Mouse (Mus musculus) G1E (cell line): Measurements from ENCODE around the gene Pdzd7.

Experiments
- CTCF ChIP-seq: IDR thresholded peaks from 2 replicates; pipeline ENCODE4 v1.5.1; 2012; ENCODE audit warnings: low read depth, low read length, inconsistent platforms, mixed read lengths
- GATA1 ChIP-seq: IDR thresholded peaks from 2 replicates; pipeline ENCODE4 v1.6.1; 2012; ENCODE audit warnings: borderline replicate concordance, low read length, inconsistent platforms, mixed read lengths
- TAL1 ChIP-seq: conservative IDR thresholded peaks from 2 replicates; pipeline ENCODE4 v1.6.1; 2012; ENCODE audit warnings: low read depth, low read length, inconsistent platforms, mixed read lengths

GRCm38 (mm10) chr19:45020348-45020747 lies 25.2 kb downstream of the Pdzd7 start:
- TF ChIP-seq CTCF: no peak
- TF ChIP-seq GATA1: no peak
- no peak for TF ChIP-seq TAL1
